Mouse (Mus musculus): Measurements from ENCODE around the gene Lat2.

Lat2 gene

GRCm38 (mm10) chr5:134615380-134615779 lies 555 bp upstream of the Lat2 start:
- in situ Hi-C loops (cut with MboI, MseI), result loop anchor here (5.0 kb wide), 1 partner anchor 113 kb away; no protein-coding TSS in a partner anchor

- in situ Hi-C loops (cut with MboI, MseI), result no loop called here
Measured at GRCm38 (mm10) chr5:134614296-134614695, 529 bp downstream of the Lat2 start.

GRCm38 (mm10) chr5:134613727-134614126 lies 1.1 kb downstream of the Lat2 start:
- in situ Hi-C loops (cut with MboI, MseI), result no loop called here

- in situ Hi-C loops (cut with MboI, MseI), result no loop called here
Measured at GRCm38 (mm10) chr5:134611810-134612521, 2.9 kb downstream of the Lat2 start.

GRCm38 (mm10) chr5:134609916-134610643 lies 4.7 kb downstream of the Lat2 start:
- in situ Hi-C loops (cut with MboI, MseI), result no loop called here

GRCm38 (mm10) chr5:134607121-134607520 lies 7.7 kb downstream of the Lat2 start:
- in situ Hi-C loops (cut with MboI, MseI), result no loop called here

GRCm38 (mm10) chr5:134606314-134606713 lies 8.5 kb downstream of the Lat2 start:
- in situ Hi-C loops (cut with MboI, MseI), result no loop called here

- in situ Hi-C loops (cut with MboI, MseI), result no loop called here
Measured at GRCm38 (mm10) chr5:134604376-134604775, 10.4 kb downstream of the Lat2 start.

GRCm38 (mm10) chr5:134597711-134598110 lies 17.1 kb downstream of the Lat2 start:
- in situ Hi-C loops (cut with MboI, MseI), result no loop called here

- in situ Hi-C loops (cut with MboI, MseI), result no loop called here
Measured at GRCm38 (mm10) chr5:134593093-134593492, 21.7 kb downstream of the Lat2 start.

- in situ Hi-C loops (cut with MboI, MseI), result no loop called here
Measured at GRCm38 (mm10) chr5:134592026-134592581, 22.7 kb downstream of the Lat2 start.

GRCm38 (mm10) chr5:134589900-134590299 lies 24.9 kb downstream of the Lat2 start:
- in situ Hi-C loops (cut with MboI, MseI), result no loop called here

GRCm38 (mm10) chr5:134584798-134585197 lies 30.0 kb downstream of the Lat2 start:
- in situ Hi-C loops (cut with MboI, MseI), result loop anchor here (5.0 kb wide), 1 partner anchor 82 kb away; no protein-coding TSS in a partner anchor

- in situ Hi-C loops (cut with MboI, MseI), result loop anchor here (5.0 kb wide), 1 partner anchor 82 kb away; no protein-coding TSS in a partner anchor
Measured at GRCm38 (mm10) chr5:134583884-134584213, 31.0 kb downstream of the Lat2 start.

- in situ Hi-C loops (cut with MboI, MseI), result loop anchor here (5.0 kb wide), 1 partner anchor 81 kb away; no protein-coding TSS in a partner anchor
Measured at GRCm38 (mm10) chr5:134583006-134583883, 31.6 kb downstream of the Lat2 start.

GRCm38 (mm10) chr5:134582221-134582907 lies 32.5 kb downstream of the Lat2 start:
- in situ Hi-C loops (cut with MboI, MseI), result loop anchor here (5.0 kb wide), 1 partner anchor 80 kb away; no protein-coding TSS in a partner anchor

- in situ Hi-C loops (cut with MboI, MseI), result loop anchor here (5.0 kb wide), 1 partner anchor 79 kb away; no protein-coding TSS in a partner anchor
Measured at GRCm38 (mm10) chr5:134581146-134581545, 33.7 kb downstream of the Lat2 start, which contains the start of gene Rfc2. Gene Rfc2, plus strand, starts transcription at chr5:134581366.

- in situ Hi-C loops (cut with MboI, MseI), result loop anchor here (10.0 kb wide), 1 partner anchor 576 kb away; no protein-coding TSS in a partner anchor
Measured at GRCm38 (mm10) chr5:134579135-134579534, 35.7 kb downstream of the Lat2 start.

GRCm38 (mm10) chr5:134577534-134577933 lies 37.3 kb downstream of the Lat2 start:
- in situ Hi-C loops (cut with MboI, MseI), result loop anchor here (10.0 kb wide), 1 partner anchor 577 kb away; no protein-coding TSS in a partner anchor

- in situ Hi-C loops (cut with MboI, MseI), result loop anchor here (10.0 kb wide), 1 partner anchor 578 kb away; no protein-coding TSS in a partner anchor
Measured at GRCm38 (mm10) chr5:134576517-134577220, 38.2 kb downstream of the Lat2 start.
